In the genomic region with DNA sequence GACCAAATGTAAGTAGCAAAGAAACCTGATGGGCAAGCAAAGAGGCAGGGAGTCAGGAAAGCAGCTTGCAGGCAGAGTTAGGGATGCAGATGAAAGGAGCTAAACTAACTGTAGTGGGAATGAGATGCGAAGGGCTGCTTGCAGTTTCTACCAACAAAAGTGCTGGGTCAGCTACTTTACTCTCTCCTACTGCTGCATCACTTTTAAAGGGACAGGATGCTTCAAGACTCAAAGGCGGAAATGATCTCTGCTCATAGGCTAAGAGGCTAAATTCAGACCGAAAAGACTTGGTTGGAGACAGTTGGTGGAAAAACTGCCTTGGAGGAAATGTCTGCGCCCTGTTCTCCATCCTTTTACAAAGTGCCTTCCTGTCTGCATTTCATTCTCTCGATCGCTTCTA, we compare ENCODE assay signal across 8 mouse cellular contexts. TPM values are rescaled to one million over a fixed set of nuclear protein-coding genes. Genes with fewer than 3 reads are reported as not detected.
DNase-seq lines count a peak whose midpoint lies in the region; ATAC-seq and TF ChIP-seq lines count a peak whose summit lies in the region.

No protein-coding gene starts in this region.

- H3K9me3 ChIP-seq in hindbrain, postnatal 0 days (ENCODE audit: low read length): no peaks in the 10 kb centered on the region
- H3K9me3 ChIP-seq in midbrain, postnatal 0 days (ENCODE audit: low read length): no peaks in the 10 kb centered on the region

- ATAC-seq in hindbrain, postnatal 0 days: no peak
- no peak for ATAC-seq in midbrain, postnatal 0 days (ENCODE audit: low FRiP score)

- no peaks in the 10 kb centered on the region for H3K36me3 ChIP-seq in kidney, adult 2 months (ENCODE audit: control insufficient read depth, insufficient read depth, low read length)
- H3K36me3 ChIP-seq in hindbrain, postnatal 0 days (ENCODE audit: insufficient read depth, low read length): no peaks in the 10 kb centered on the region
- H3K36me3 ChIP-seq in midbrain, postnatal 0 days (ENCODE audit: insufficient read depth, low read length): no peaks in the 10 kb centered on the region

- no peak overlapping the region for H3K27ac ChIP-seq in kidney, adult 2 months (ENCODE audit: insufficient read depth, low read depth, low read length)
- no peak overlapping the region for H3K27ac ChIP-seq in hindbrain, postnatal 0 days
- no peak overlapping the region for H3K27ac ChIP-seq in midbrain, postnatal 0 days (ENCODE audit: low read depth, low read length)

- H3K4me2 ChIP-seq in hindbrain, postnatal 0 days (ENCODE audit: low read depth, low read length): peak overlapping the region; percentile 95
- H3K4me2 ChIP-seq in midbrain, postnatal 0 days (ENCODE audit: low read depth, low read length, poor library complexity, severe bottlenecking): peak overlapping the region; percentile 98

- H3K4me3 ChIP-seq in kidney, adult 2 months (ENCODE audit: insufficient read depth, low read depth, low read length): peak overlapping the region; percentile 74
- peak overlapping the region; percentile 58 for H3K4me3 ChIP-seq in hindbrain, postnatal 0 days (ENCODE audit: low read length)
- peak overlapping the region; percentile 60 for H3K4me3 ChIP-seq in midbrain, postnatal 0 days (ENCODE audit: low read depth, low read length)

- peaks cover 4% of the 10 kb centered on the region; the same call in 1 of the 2 replicates for H3K4me1 ChIP-seq in kidney, adult 2 months (ENCODE audit: control insufficient read depth, insufficient read depth, low read length)
- H3K4me1 ChIP-seq in hindbrain, postnatal 0 days (ENCODE audit: insufficient read depth, low read length): peaks cover 7% of the 10 kb centered on the region; the same call in 1 of the 2 replicates
- H3K4me1 ChIP-seq in midbrain, postnatal 0 days (ENCODE audit: insufficient read depth, low read length): peaks cover 10% of the 10 kb centered on the region; the same call in 1 of the 2 replicates

- 0 out of 2 replicates have a peak overlapping the region, but pooled peaks have one; percentile 60 for H3K9ac ChIP-seq in hindbrain, postnatal 0 days (replicated peaks; ENCODE audit: low read length)
- no peak overlapping the region for H3K9ac ChIP-seq in midbrain, postnatal 0 days (replicated peaks; ENCODE audit: low read length, poor library complexity, severe bottlenecking)

- no peak for TF ChIP-seq CTCF in kidney, adult 2 months (conservative IDR thresholded peaks at IDR 0.05; ENCODE audit: insufficient read depth, insufficient read length, low read depth, low read length)
- TF ChIP-seq CTCF in hindbrain, postnatal 0 days (IDR thresholded peaks at IDR 0.05; ENCODE audit: low read depth): no peak
- TF ChIP-seq CTCF in midbrain, postnatal 0 days (IDR thresholded peaks at IDR 0.05): no peak

- DNase-seq in kidney, adult 2 months: peak; percentile 52
- DNase-seq in kidney, postnatal 25 days: no peak
- DNase-seq in embryo, embryonic 11 days: peak; percentile 29
- DNase-seq in hindbrain, postnatal 0 days (ENCODE audit: low spot score): peak; percentile 43
- peak; percentile 27 for DNase-seq in midbrain, postnatal 0 days (ENCODE audit: low spot score)
- no peak for DNase-seq in gastrocnemius, adult 8-10 months (ENCODE audit: low spot score in 2 of 2)
- no peak for DNase-seq in urinary bladder, postnatal 14 days (ENCODE audit: low spot score)
- no peak for DNase-seq in left cerebral cortex, postnatal 4 days

- WGBS in kidney, adult 2 months: 5% methylated on average over 6 of the region's 6 CpGs
- WGBS in hindbrain, postnatal 0 days: 6% methylated on average over 6 of the region's 6 CpGs
- WGBS in midbrain, postnatal 0 days: under 1% methylated on average over 6 of the region's 6 CpGs

- no peaks in the 10 kb centered on the region; the same call in 1 of the 2 replicates for H3K27me3 ChIP-seq in kidney, adult 2 months (replicated peaks; ENCODE audit: control insufficient read depth, insufficient read depth, low read length)
- no peaks in the 10 kb centered on the region for H3K27me3 ChIP-seq in hindbrain, postnatal 0 days (ENCODE audit: insufficient read depth, low read length)
- peaks cover 5% of the 10 kb centered on the region; the same call in 1 of the 2 replicates for H3K27me3 ChIP-seq in midbrain, postnatal 0 days (ENCODE audit: insufficient read depth, low read length)

- intact Hi-C loops in left cerebral cortex, postnatal 4 days (cut with DNase I): no loop called here

- TF ChIP-seq POLR2A in kidney, adult 2 months (IDR thresholded peaks at IDR 0.05; ENCODE audit: low read depth, low read length): no peak

RNA-seq across cellular contexts. Expression of gene Fgf9, which starts 0.4 kb away (rescaled TPM):
- 5.3 and 7.1 TPM in 2 replicates for polyA plus RNA-seq in kidney, adult 2 months (2012; rRNA removed)
- total RNA-seq in hindbrain, postnatal 0 days (2014; rRNA removed): 10.8 and 12.4 TPM in 2 replicates
- polyA plus RNA-seq in hindbrain, postnatal 0 days (2015; fragmentation: Nextera tagmentation; extraction: Ambion mirVana): 24.2 and 25.9 TPM in 2 replicates
- 7.4 and 7.9 TPM in 2 replicates for total RNA-seq in midbrain, postnatal 0 days (2014; rRNA removed)
- 17.7 and 17.8 TPM in 2 replicates for polyA plus RNA-seq in midbrain, postnatal 0 days (2015; fragmentation: Nextera tagmentation; extraction: Ambion mirVana)
- 1 to 10 TPM; 1.5 to 1.9 (median 1.8) TPM for total RNA-seq in gastrocnemius, adult 8-10 months (2022)
- 10 to 100 TPM; 11.8 TPM for total RNA-seq in left cerebral cortex, postnatal 4 days (2021)

Comparison
In these comparisons a context has a peak if more than half of its experiments do, and no peak if none do; other contexts are left out.
1. DNase-seq: peak in kidney, adult 2 months (single experiment), embryo, embryonic 11 days (single experiment), hindbrain, postnatal 0 days (single experiment) and midbrain, postnatal 0 days (single experiment); none in kidney, postnatal 25 days (0 of 2), gastrocnemius, adult 8-10 months (0 of 2), urinary bladder, postnatal 14 days (single experiment) and left cerebral cortex, postnatal 4 days (single experiment).
2. Peak in every context shown above with its lines, with median percentiles within 50 percentile points of each other: H3K4me3 ChIP-seq.